Mouse (Mus musculus): ENCODE measurements around the gene Pom121. TPM values are rescaled to one million over a fixed set of nuclear protein-coding genes. Genes with fewer than 3 reads are reported as not detected.

The Pom121 gene
- polyA plus RNA-seq (2014; fragmentation: Illumina TruSeq; extraction: RNeasy Lipid Tissue Mini Kit (QIAGEN cat#74804); ENCODE audit: low read depth, low replicate concordance), result 8.2 TPM

DNA sequence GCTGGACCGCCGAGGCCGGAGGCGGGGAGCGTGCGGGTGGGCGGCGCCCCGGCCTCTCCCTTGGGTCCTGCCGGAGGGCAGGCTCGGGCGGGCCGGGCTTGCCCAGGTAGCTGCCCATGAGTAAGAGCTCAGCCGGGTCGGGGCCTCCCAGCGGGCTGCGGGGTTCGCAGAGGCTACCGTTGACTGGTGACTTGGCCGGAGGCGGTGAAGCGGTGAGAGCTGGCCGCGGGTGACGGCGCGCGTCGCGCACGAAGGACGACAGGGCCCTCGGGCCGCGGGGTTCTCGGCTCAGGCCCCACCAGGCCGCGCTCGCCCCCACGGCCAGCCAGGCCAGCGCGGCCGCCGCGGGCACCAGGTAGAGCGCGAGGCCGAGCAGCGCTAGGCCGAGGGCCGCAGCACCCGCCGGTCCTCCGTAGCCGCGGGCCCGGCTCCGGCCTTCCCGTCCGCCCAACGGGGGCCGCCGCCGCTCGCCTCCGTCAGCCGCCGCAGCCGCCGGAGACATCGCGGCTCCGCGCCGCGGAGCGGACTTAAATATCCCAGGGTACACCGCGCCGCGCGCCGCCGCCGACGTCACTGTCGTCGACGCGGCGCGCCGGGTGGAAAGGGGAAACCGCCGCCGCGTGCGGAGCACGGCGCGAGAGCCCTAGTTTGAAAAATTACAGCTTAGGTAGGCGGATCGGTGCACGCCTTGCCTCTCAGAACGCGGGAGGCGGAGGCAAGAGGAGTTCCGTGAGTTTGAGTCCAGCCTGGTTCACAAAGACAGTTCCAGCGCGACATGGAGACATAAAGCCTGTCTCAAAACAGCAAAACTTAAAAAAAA, at the start of gene Pom121:
TSS of gene Pom121 (minus strand) at position 543 of the 820 bp plus-strand sequence.

DNA sequence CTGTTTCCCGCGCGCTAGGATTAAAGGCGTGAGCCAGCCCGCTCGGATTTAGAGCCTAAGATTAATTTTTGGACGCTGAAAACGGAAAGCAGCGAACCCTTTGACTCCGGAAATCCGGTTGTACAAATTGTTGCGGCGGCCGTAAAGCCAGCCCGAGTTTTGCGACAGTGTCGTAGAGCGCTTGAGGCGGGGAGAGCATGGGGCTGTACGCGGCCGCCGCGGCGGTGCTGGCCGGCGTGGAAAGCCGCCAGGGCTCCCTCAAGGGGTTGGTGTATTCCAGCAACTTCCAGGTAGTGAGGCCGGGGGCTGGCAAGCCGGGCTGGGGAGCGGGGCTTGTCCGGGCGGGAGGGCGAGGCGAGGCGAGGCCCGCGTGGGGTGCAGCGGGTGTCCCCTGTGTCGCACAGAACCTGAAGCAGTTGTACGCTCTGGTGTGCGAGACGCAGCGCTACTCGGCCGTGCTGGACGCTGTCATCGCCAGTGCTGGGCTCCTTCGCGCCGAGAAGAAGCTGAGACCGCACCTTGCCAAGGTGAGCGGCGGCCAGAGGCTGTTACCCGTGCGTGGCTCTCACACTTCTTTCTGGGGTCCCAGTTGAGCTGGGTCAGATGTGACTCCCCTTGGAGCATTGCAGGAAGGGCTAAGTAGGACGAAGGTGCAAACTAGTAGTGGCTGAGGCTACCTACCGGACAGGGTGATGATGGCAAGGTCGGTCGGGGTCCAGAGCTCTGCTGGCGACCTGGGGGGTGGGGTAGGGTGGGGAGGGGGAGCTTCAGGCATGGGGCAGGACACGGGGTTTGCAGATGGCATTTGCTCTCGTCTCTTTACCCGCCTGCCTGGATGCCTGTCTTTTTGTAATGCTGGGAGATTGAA, 24.3 kb downstream of the Pom121 start, which contains the start of gene Nsun5:
TSS of gene Nsun5 (plus strand) at position 167 of the 868 bp plus-strand sequence.

DNA sequence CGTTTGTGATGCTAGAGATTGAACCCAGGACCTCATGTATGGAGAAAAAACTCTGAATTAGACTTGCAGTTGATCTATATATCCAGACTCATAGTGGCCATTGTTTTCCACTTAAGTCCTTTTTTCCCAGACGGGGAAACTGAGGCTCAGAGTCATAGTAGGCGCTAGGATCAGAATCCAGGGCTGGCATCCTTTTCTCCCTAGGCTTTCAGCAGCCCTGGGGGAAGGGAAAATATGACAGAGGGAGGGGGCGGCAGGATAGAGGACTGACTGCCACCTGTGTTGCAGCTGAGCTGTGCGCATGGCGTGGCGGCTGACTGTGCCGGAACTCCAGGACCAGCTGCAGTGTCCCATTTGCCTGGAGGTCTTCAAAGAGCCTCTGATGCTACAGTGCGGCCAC, 41.4 kb downstream of the Pom121 start, which contains the start of gene Trim50:
TSS of gene Trim50 (plus strand) at position 301 of the 400 bp plus-strand sequence.

DNA sequence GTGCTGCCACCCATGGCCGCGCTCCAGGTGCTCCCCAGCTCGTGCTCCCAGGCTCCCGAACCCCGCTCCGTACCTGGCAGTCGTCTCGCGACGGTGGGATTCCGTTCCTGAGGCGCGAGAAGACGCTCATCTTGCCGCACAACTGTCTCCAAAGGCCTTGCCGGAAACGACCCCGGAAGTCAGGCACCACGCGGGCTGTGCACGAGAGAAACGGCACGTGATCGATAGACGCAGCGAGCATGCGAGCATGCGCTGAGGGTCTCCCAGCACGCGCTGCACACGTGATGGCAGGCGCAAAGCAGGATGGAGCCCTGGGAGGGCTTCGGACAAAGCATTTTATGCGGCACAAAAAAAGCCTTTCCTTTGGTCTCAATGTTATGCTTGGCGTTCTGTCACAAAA, 44.5 kb downstream of the Pom121 start, which contains the start of gene Fkbp6:
TSS of gene Fkbp6 (minus strand) at position 183 of the 400 bp plus-strand sequence.

Other genes starting within 250 kb of the Pom121 start
- gene Tbl2, start 244.9 kb downstream of the Pom121 start, polyA plus RNA-seq (2014; fragmentation: Illumina TruSeq; extraction: RNeasy Lipid Tissue Mini Kit (QIAGEN cat#74804); ENCODE audit: low read depth, low replicate concordance), result 12.1 TPM
- gene Bcl7b, start 226.3 kb downstream of the Pom121 start, polyA plus RNA-seq (2014; fragmentation: Illumina TruSeq; extraction: RNeasy Lipid Tissue Mini Kit (QIAGEN cat#74804); ENCODE audit: low read depth, low replicate concordance), result 13.1 TPM
- gene Baz1b, start 207.3 kb downstream of the Pom121 start, polyA plus RNA-seq (2014; fragmentation: Illumina TruSeq; extraction: RNeasy Lipid Tissue Mini Kit (QIAGEN cat#74804); ENCODE audit: low read depth, low replicate concordance), result 17.9 TPM
- gene Fzd9, start 143.3 kb downstream of the Pom121 start, polyA plus RNA-seq (2014; fragmentation: Illumina TruSeq; extraction: RNeasy Lipid Tissue Mini Kit (QIAGEN cat#74804); ENCODE audit: low read depth, low replicate concordance), result 0.08 TPM
- gene Fkbp6, start 44.5 kb downstream of the Pom121 start, polyA plus RNA-seq (2014; fragmentation: Illumina TruSeq; extraction: RNeasy Lipid Tissue Mini Kit (QIAGEN cat#74804); ENCODE audit: low read depth, low replicate concordance), result 8.4 TPM
- not detected for gene Trim50, start 41.3 kb downstream of the Pom121 start, polyA plus RNA-seq (2014; fragmentation: Illumina TruSeq; extraction: RNeasy Lipid Tissue Mini Kit (QIAGEN cat#74804); ENCODE audit: low read depth, low replicate concordance)
- 1.9 TPM for gene Nsun5, start 24.6 kb downstream of the Pom121 start, polyA plus RNA-seq (2014; fragmentation: Illumina TruSeq; extraction: RNeasy Lipid Tissue Mini Kit (QIAGEN cat#74804); ENCODE audit: low read depth, low replicate concordance)
- 7.3 TPM for gene Hip1, start 150.6 kb upstream of the Pom121 start, polyA plus RNA-seq (2014; fragmentation: Illumina TruSeq; extraction: RNeasy Lipid Tissue Mini Kit (QIAGEN cat#74804); ENCODE audit: low read depth, low replicate concordance)
- gene Ccl26, start 169.0 kb upstream of the Pom121 start, polyA plus RNA-seq (2014; fragmentation: Illumina TruSeq; extraction: RNeasy Lipid Tissue Mini Kit (QIAGEN cat#74804); ENCODE audit: low read depth, low replicate concordance), result not detected
- 0.27 TPM for gene Ccl24, start 178.5 kb upstream of the Pom121 start, polyA plus RNA-seq (2014; fragmentation: Illumina TruSeq; extraction: RNeasy Lipid Tissue Mini Kit (QIAGEN cat#74804); ENCODE audit: low read depth, low replicate concordance)
- 8.4 TPM for gene Rhbdd2, start 238.1 kb upstream of the Pom121 start, polyA plus RNA-seq (2014; fragmentation: Illumina TruSeq; extraction: RNeasy Lipid Tissue Mini Kit (QIAGEN cat#74804); ENCODE audit: low read depth, low replicate concordance)

All from testis, adult 10 weeks (tissue).